ENCODE assay signal across 31 mouse cellular contexts in the genomic region with DNA sequence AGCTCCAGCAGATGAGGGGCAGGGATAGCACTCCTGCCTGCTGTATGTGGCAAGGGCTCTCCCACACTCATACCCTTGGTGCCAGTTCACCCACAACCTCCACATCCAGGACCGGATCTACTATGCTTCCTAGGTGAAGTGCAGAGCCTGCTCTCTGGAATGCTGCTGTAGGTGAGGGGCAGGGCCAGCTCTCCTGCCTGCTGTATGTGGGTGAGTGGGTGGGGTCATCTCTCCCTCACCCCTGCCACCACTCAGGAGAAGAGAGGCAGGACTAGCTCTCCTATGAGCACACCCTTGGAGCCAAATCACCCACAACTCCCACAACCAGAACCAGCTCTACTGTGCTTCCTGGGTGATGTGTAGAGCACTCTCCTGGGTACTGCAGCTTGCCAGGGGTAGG. TPM values are rescaled to one million over a fixed set of nuclear protein-coding genes. Genes with fewer than 3 reads are reported as not detected.
"Had no signal": no experiment of that assay in that cellular context is flagged by ENCODE, and none has a peak within 500 bp of the region (broad histone marks: within the 10 kb centered on the region; RNA-seq: fewer than 3 reads in every experiment).

No protein-coding gene starts in this region.

- ATAC-seq: forebrain, embryonic 13.5 days; forebrain, embryonic 14.5 days; forebrain, embryonic 15.5 days; forebrain, embryonic 16.5 days; forebrain, postnatal 0 days had no signal

- H3K36me3 ChIP-seq: embryonic facial prominence, embryonic 10.5 days; embryonic facial prominence, embryonic 12.5 days; embryonic facial prominence, embryonic 13.5 days; embryonic facial prominence, embryonic 15.5 days; forebrain, embryonic 10.5 days; forebrain, embryonic 12.5 days; forebrain, embryonic 15.5 days had no signal

- H3K4me3 ChIP-seq: embryonic facial prominence, embryonic 10.5 days; embryonic facial prominence, embryonic 12.5 days; embryonic facial prominence, embryonic 13.5 days; embryonic facial prominence, embryonic 15.5 days; erythroblast, embryonic 14.5 days; forebrain, embryonic 10.5 days; forebrain, embryonic 12.5 days; forebrain, embryonic 13.5 days; forebrain, embryonic 15.5 days; gastrocnemius, adult 2 months; heart, adult 2 months had no signal

- H3K4me2 ChIP-seq: embryonic facial prominence, embryonic 12.5 days; embryonic facial prominence, embryonic 13.5 days; embryonic facial prominence, embryonic 15.5 days; forebrain, embryonic 12.5 days; forebrain, embryonic 13.5 days; forebrain, embryonic 15.5 days had no signal

- DNase-seq: cerebellum, adult 2 months; cerebellum, adult 8-10 months; cerebellum, adult 9-10 months; cerebellum, adult 9-11 months; cerebellum, postnatal 10 days; cerebellum, postnatal 14 days; cerebellum, postnatal 25 days; cerebellum, postnatal 36 days; embryo, embryonic 11 days; forebrain, postnatal 0 days; gastrocnemius, adult 2 months; gastrocnemius, postnatal 10 days; gastrocnemius, postnatal 14 days; gastrocnemius, postnatal 25 days; gastrocnemius, postnatal 36 days; heart, adult 11 months; heart, adult 18-20 months; heart, adult 2 months had no signal

- H3K9me3 ChIP-seq: embryonic facial prominence, embryonic 10.5 days; embryonic facial prominence, embryonic 12.5 days; embryonic facial prominence, embryonic 13.5 days; embryonic facial prominence, embryonic 15.5 days; forebrain, embryonic 10.5 days; forebrain, embryonic 12.5 days; forebrain, embryonic 13.5 days; forebrain, embryonic 15.5 days had no signal

- H3K9ac ChIP-seq: embryonic facial prominence, embryonic 12.5 days; embryonic facial prominence, embryonic 13.5 days; embryonic facial prominence, embryonic 15.5 days; forebrain, embryonic 12.5 days; forebrain, embryonic 13.5 days; forebrain, embryonic 15.5 days; forebrain, postnatal 0 days had no signal

- H3K27ac ChIP-seq: embryonic facial prominence, embryonic 10.5 days; embryonic facial prominence, embryonic 12.5 days; embryonic facial prominence, embryonic 13.5 days; embryonic facial prominence, embryonic 15.5 days; forebrain, embryonic 10.5 days; forebrain, embryonic 12.5 days; forebrain, embryonic 13.5 days; forebrain, embryonic 15.5 days; gastrocnemius, adult 2 months; heart, adult 2 months had no signal

RNA-seq across cellular contexts. Expression of gene Itga11, which starts 2.5 kb away (rescaled TPM):
- total RNA-seq: common myeloid progenitor, adult 5-6 weeks; granulocyte monocyte progenitor cell, adult 5-6 weeks had no signal
- polyA plus RNA-seq: erythroblast, embryonic 14.5 days had no signal
